ENCODE assay signal across 32 mouse cellular contexts in genomic region chr8:114153311-114154045, GRCm38 (mm10). TPM values are rescaled to one million over a fixed set of nuclear protein-coding genes. Genes with fewer than 3 reads are reported as not detected.
DNase-seq lines count a peak whose midpoint lies in the region; ATAC-seq and TF ChIP-seq lines count a peak whose summit lies in the region.
"Had no signal": no experiment of that assay in that cellular context is flagged by ENCODE, and none has a peak within 500 bp of the region (broad histone marks: within the 10 kb centered on the region; RNA-seq: fewer than 3 reads in every experiment).

No protein-coding gene starts in this region.

- no peak overlapping the region for H3K4me3 ChIP-seq in midbrain, postnatal 0 days (ENCODE audit: low read depth, low read length)
- no peak overlapping the region for H3K4me3 ChIP-seq in midbrain, embryonic 14.5 days (replicated peaks; ENCODE audit: low read depth, low read length)
- H3K4me3 ChIP-seq: forebrain, embryonic 15.5 days; heart, adult 2 months; heart, embryonic 12.5 days; hindbrain, embryonic 10.5 days; left cerebral cortex, adult 2 months; midbrain, embryonic 13.5 days; neural tube, embryonic 15.5 days had no signal

- no peak for ATAC-seq in midbrain, postnatal 0 days (ENCODE audit: low FRiP score)
- no peak for ATAC-seq in midbrain, embryonic 14.5 days (ENCODE audit: low FRiP score, low TSS enrichment)
- ATAC-seq: forebrain, embryonic 15.5 days; midbrain, embryonic 13.5 days had no signal

- TF ChIP-seq CTCF in midbrain, postnatal 0 days (IDR thresholded peaks at IDR 0.05), result no peak

- H3K4me2 ChIP-seq in midbrain, postnatal 0 days (ENCODE audit: low read depth, low read length, poor library complexity, severe bottlenecking), result no peak overlapping the region
- H3K4me2 ChIP-seq in midbrain, embryonic 14.5 days (ENCODE audit: low read length), result no peak overlapping the region
- H3K4me2 ChIP-seq: forebrain, embryonic 15.5 days; heart, embryonic 12.5 days; midbrain, embryonic 13.5 days; neural tube, embryonic 15.5 days had no signal

- H3K36me3 ChIP-seq in midbrain, postnatal 0 days (ENCODE audit: insufficient read depth, low read length), result no peaks in the 10 kb centered on the region
- no peaks in the 10 kb centered on the region for H3K36me3 ChIP-seq in midbrain, embryonic 14.5 days (ENCODE audit: control insufficient read depth, insufficient read depth, low read length)
- H3K36me3 ChIP-seq: forebrain, embryonic 15.5 days; hindbrain, embryonic 10.5 days; midbrain, embryonic 13.5 days; neural tube, embryonic 15.5 days had no signal

- no peak overlapping the region for H3K9ac ChIP-seq in midbrain, postnatal 0 days (replicated peaks; ENCODE audit: low read length, poor library complexity, severe bottlenecking)
- H3K9ac ChIP-seq in midbrain, embryonic 14.5 days (replicated peaks; ENCODE audit: low read length), result no peak overlapping the region
- H3K9ac ChIP-seq: forebrain, embryonic 15.5 days; heart, embryonic 12.5 days; liver, embryonic 14.5 days; midbrain, embryonic 13.5 days; neural tube, embryonic 15.5 days had no signal

- no peaks in the 10 kb centered on the region for H3K9me3 ChIP-seq in midbrain, postnatal 0 days (ENCODE audit: low read length)
- H3K9me3 ChIP-seq in midbrain, embryonic 14.5 days (ENCODE audit: control insufficient read depth, low read length), result no peaks in the 10 kb centered on the region
- H3K9me3 ChIP-seq: forebrain, embryonic 15.5 days; heart, embryonic 12.5 days; hindbrain, embryonic 10.5 days; midbrain, embryonic 13.5 days; neural tube, embryonic 15.5 days had no signal

- intact Hi-C loops in heart, postnatal 10 days (cut with DNase I), result no loop called here

- no peak overlapping the region for H3K27ac ChIP-seq in midbrain, postnatal 0 days (ENCODE audit: low read depth, low read length)
- no peak overlapping the region for H3K27ac ChIP-seq in midbrain, embryonic 14.5 days (replicated peaks; ENCODE audit: low read depth, low read length)
- H3K27ac ChIP-seq: forebrain, embryonic 15.5 days; heart, adult 2 months; hindbrain, embryonic 10.5 days; left cerebral cortex, adult 2 months; liver, embryonic 14.5 days; macrophage; midbrain, embryonic 13.5 days; neural tube, embryonic 15.5 days; stomach, postnatal 0 days had no signal

- H3K4me1 ChIP-seq in midbrain, postnatal 0 days (ENCODE audit: insufficient read depth, low read length), result no peaks in the 10 kb centered on the region
- no peaks in the 10 kb centered on the region for H3K4me1 ChIP-seq in midbrain, embryonic 14.5 days (ENCODE audit: control insufficient read depth, insufficient read depth, low read length)
- H3K4me1 ChIP-seq: hindbrain, embryonic 10.5 days; midbrain, embryonic 13.5 days had no signal

- DNase-seq in heart, adult 11 months, result peak; percentile 44
- no peak for DNase-seq in heart, postnatal 10 days
- peak; percentile 49 for DNase-seq in midbrain, postnatal 0 days (ENCODE audit: low spot score)
- DNase-seq in midbrain, embryonic 14.5 days, result no peak
- peak; percentile 28 for DNase-seq in brain, adult 2 months (ENCODE audit: low read depth, low spot score)
- no peak for DNase-seq in cerebellum, adult 11 months
- no peak for DNase-seq in layer of hippocampus, adult 9-10 months (ENCODE audit: low spot score)
- DNase-seq: adrenal gland, postnatal 10 days; B cell, adult 2 months; cerebellum, adult 2 months; cerebellum, postnatal 14 days; gastrocnemius, postnatal 25 days; heart, adult 2 months; kidney, adult 11 months; kidney, postnatal 14 days; lung, adult 2 months; lung, postnatal 10 days; right cerebral cortex, adult 18-20 months; right cerebral cortex, postnatal 4 days; thymus, adult 2 months; thymus, postnatal 4 days had no signal

- no peaks in the 10 kb centered on the region for H3K27me3 ChIP-seq in midbrain, postnatal 0 days (ENCODE audit: insufficient read depth, low read length)
- H3K27me3 ChIP-seq in midbrain, embryonic 14.5 days (ENCODE audit: control insufficient read depth, insufficient read depth, low read length), result no peaks in the 10 kb centered on the region
- H3K27me3 ChIP-seq: forebrain, embryonic 15.5 days; heart, embryonic 12.5 days; midbrain, embryonic 13.5 days; neural tube, embryonic 15.5 days had no signal

- 68% methylated on average over 6 of the region's 6 CpGs for WGBS in midbrain, postnatal 0 days
- 73% methylated on average over 6 of the region's 6 CpGs for WGBS in midbrain, embryonic 14.5 days

RNA-seq across cellular contexts. Expression of gene Nudt7, which starts 20.1 kb away (rescaled TPM):
- 10 to 100 TPM; 58.9 to 62.5 TPM for total RNA-seq in heart, postnatal 10 days (2021)
- 0.71 and 1.4 TPM in 2 replicates for total RNA-seq in midbrain, postnatal 0 days (2014; rRNA removed)
- polyA plus RNA-seq in midbrain, postnatal 0 days (2015; fragmentation: Nextera tagmentation; extraction: Ambion mirVana), result 3.5 and 3.9 TPM in 2 replicates
- polyA plus RNA-seq in midbrain, embryonic 14.5 days (2014; fragmentation: Nextera tagmentation; extraction: Ambion mirVana), result 3.0 and 3.1 TPM in 2 replicates

RNA-seq across cellular contexts. Expression of gene Vat1l, which starts 51.9 kb away (rescaled TPM):
- total RNA-seq in heart, postnatal 10 days (2021), result under 1 TPM; 0.22 to 0.84 TPM
- total RNA-seq in midbrain, postnatal 0 days (2014; rRNA removed), result 188 and 196 TPM in 2 replicates
- 60.9 and 61.7 TPM in 2 replicates for polyA plus RNA-seq in midbrain, postnatal 0 days (2015; fragmentation: Nextera tagmentation; extraction: Ambion mirVana)
- polyA plus RNA-seq in midbrain, embryonic 14.5 days (2014; fragmentation: Nextera tagmentation; extraction: Ambion mirVana), result 29.5 and 47.7 TPM in 2 replicates
- total RNA-seq: megakaryocyte-erythroid progenitor cell, adult 5-6 weeks had no signal
- polyA plus RNA-seq: macrophage; spleen, adult 2 months had no signal

Comparison
In these comparisons a context has a peak if more than half of its experiments do, and no peak if none do; other contexts are left out.
1. DNase-seq: peak in heart, adult 11 months (single experiment), midbrain, postnatal 0 days (single experiment) and brain, adult 2 months (single experiment); none in heart, postnatal 10 days (0 of 2), midbrain, embryonic 14.5 days (single experiment), cerebellum, adult 11 months (single experiment) and layer of hippocampus, adult 9-10 months (single experiment).
2. RNA of gene Nudt7, which starts 20.1 kb away (total RNA-seq): 58.9 to 62.5 TPM in heart, postnatal 10 days; 0.71 to 1.4 TPM in midbrain, postnatal 0 days; every median in the first group is over 10 times any median in the second.
3. RNA of gene Vat1l, which starts 51.9 kb away (total RNA-seq): 188 to 196 TPM in midbrain, postnatal 0 days; 0.22 to 0.84 TPM in heart, postnatal 10 days; every median in the first group is over 100 times any median in the second.